Mouse (Mus musculus) Patski (cell line): ENCODE measurements around the gene Gcc1. TPM values are rescaled to one million over a fixed set of nuclear protein-coding genes. Genes with fewer than 3 reads are reported as not detected.

Source experiments
- ATAC-seq: fragments of 100-300 bp; one replicate; pipeline ENCODE4 v1.8.0; 2021
- CTCF ChIA-PET: fragments of 350-600 bp; sonication (Branson Sonifier 250); formaldehyde crosslinking; loops from one replicate; lab custom pipeline; 2022; ENCODE audit warnings: inconsistent platforms; lab: Charles Lee
- POLR2A ChIA-PET: fragments of 350-600 bp; sonication (Branson Sonifier 250); formaldehyde crosslinking; loops from one replicate; lab custom pipeline; 2022; ENCODE audit warnings: antibody characterized with exemption, inconsistent platforms; lab: Charles Lee
- DNase-seq: peaks from one replicate; pipeline ENCODE4 v3.0.0-alpha.2; 2011; ENCODE audit warnings: low read depth, low spot score
- H3K27me3 ChIP-seq: fragments of 371-371 bp; one replicate; pipeline ENCODE4 v1.5.1; 2021
- CTCF ChIP-seq: fragments of 100-300 bp; IDR thresholded peaks from one replicate; pipeline ENCODE4 v1.5.1; 2021
- in situ Hi-C: fragments of 300-500 bp; cut with MboI; formaldehyde crosslinking; loops from 3 replicates; pipeline ENCODE4 v1.11.1; 2018; ENCODE audit warnings: low pct_unique_long_range_greater_than_20kb, mixed read lengths
- polyA plus RNA-seq: library from polyadenylated mRNA; unstranded; gene quantifications from one replicate; pipeline ENCODE4 v1.2.3, GENCODE M21; 2021

Gene Gcc1
- polyA plus RNA-seq, 1 experiment from 2014 or later: 17.8 TPM

- ChIA-PET POLR2A (no interaction called here), CTCF (no interaction called here)
- peaks cover 12% of the 10 kb centered on the region for H3K27me3 ChIP-seq
- in situ Hi-C loops: loop anchor here (10.0 kb wide), 1 partner anchor 734 kb away; no protein-coding TSS in a partner anchor
- ATAC-seq: no peak
- no peak for DNase-seq
- TF ChIP-seq CTCF: no peak
Measured at GRCm38 (mm10) chr6:28398726-28399125, 29.5 kb downstream of the Gcc1 start.

GRCm38 (mm10) chr6:28397681-28398203, 30.4 kb downstream of the Gcc1 start, which contains the start of gene Zfp800:
Zfp800 (minus strand) TSS chr6:28398005.
- in situ Hi-C loops: loop anchor here (10.0 kb wide), 1 partner anchor 733 kb away; no protein-coding TSS in a partner anchor
- DNase-seq (no peak), ATAC-seq (no peak)
- H3K27me3 ChIP-seq: peaks cover 12% of the 10 kb centered on the region
- TF ChIP-seq CTCF: no peak
- ChIA-PET POLR2A (no interaction called here), CTCF (no interaction called here)

DNA sequence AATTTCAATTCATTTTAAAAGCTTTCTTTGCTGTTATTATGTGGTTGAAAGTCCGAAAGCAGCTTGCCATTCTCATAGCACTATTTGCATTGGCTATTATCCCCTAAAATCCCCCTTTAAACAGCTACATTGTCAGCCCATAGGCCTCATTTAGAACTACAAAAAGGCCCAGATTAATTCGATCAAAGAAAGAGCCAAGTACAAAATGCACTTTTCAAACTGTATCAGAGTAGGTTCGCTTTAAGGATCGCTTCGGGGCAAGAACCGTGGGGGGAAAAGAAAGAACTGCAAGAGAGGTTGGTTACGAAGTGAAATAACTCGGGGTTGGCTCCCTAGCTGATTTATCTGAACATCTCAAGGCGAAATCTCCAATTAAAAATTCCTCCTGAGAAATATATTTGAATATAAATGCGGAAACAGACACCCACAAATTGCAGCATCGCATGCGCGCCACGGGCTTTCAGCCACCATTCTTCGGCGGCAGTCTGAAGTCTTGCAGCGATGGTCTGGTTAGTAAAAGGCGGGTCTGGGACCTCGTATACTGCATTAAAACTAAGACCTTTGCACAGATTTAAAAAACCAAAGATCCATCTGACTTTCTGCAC, 31.2 kb downstream of the Gcc1 start:
- ATAC-seq: no peak
- ChIA-PET CTCF (interaction anchor here (1.9 kb wide), 1 partner anchor 11 kb away, joined by 4 read pairs; no protein-coding TSS in a partner anchor), POLR2A (no interaction called here)
- TF ChIP-seq CTCF: no peak
- DNase-seq: no peak
- peaks cover 12% of the 10 kb centered on the region for H3K27me3 ChIP-seq
- in situ Hi-C loops: loop anchor here (10.0 kb wide), 1 partner anchor 732 kb away; no protein-coding TSS in a partner anchor

DNA sequence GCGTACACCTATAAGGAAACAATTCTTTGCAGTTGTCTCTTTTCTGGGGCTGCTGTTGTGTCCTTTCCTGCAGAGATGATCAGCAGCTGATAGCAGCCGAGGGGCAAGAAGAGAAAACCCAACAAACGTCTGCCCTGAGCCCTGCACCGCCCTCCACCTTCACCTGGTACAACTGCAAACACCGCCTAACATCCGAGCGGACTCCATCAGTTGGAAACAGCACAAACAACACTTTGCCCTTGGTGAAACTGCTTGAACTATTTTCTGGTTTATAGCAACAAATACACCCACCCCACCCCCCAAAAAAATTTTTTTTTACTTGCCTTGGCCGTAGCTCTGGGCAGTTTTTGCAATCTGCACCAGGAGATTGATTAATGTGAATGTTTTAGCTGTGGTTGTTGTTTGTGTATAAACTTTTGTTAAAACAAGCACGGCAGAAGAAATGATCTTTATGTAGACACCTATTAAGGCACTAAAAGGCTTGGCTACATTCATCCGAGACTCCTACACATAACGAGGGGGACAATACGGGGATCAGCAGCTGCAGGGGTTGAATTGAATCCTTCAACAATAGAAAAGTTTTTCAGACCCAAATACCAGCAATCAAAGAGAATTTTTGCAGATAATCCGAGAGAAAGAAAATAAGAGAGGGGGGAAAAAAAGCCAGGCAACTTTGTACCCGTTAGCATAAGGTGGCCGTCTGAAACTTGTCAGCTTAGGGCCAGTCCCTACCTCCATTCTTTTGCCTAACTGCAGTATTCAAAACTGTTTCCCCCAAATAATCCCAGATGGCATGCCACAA, 31.9 kb downstream of the Gcc1 start:
- no peak for DNase-seq
- ATAC-seq: no peak
- CTCF ChIA-PET: interaction anchor here (1.9 kb wide), 1 partner anchor 10 kb away, joined by 4 read pairs; no protein-coding TSS in a partner anchor
- H3K27me3 ChIP-seq: peaks cover 12% of the 10 kb centered on the region
- POLR2A ChIA-PET: no interaction called here
- TF ChIP-seq CTCF: no peak
- in situ Hi-C loops: loop anchor here (10.0 kb wide), 1 partner anchor 731 kb away; no protein-coding TSS in a partner anchor

DNA sequence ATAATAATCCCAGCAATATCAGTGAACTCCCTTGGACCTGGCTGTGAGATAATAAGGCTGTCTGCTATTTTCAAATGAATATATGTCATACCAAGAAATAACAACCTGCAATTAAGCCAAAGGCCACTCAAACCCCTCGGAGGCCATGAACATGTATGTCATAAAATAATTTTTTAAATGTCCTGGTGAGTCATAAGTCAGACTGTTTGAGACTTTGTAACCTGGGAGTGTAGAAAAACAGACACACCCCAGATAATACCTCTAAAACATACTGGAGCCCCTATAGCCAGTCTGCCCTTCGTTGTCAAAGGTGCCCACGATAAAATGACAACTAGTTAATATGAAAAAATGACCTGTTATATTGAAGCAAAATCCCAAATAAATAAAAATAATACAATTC, 39.2 kb downstream of the Gcc1 start:
- TF ChIP-seq CTCF: no peak
- CTCF ChIA-PET: no interaction called here
- no peak for DNase-seq
- peaks cover 11% of the 10 kb centered on the region for H3K27me3 ChIP-seq
- in situ Hi-C loops: no loop called here
- POLR2A ChIA-PET: no interaction called here
- no peak for ATAC-seq

DNA sequence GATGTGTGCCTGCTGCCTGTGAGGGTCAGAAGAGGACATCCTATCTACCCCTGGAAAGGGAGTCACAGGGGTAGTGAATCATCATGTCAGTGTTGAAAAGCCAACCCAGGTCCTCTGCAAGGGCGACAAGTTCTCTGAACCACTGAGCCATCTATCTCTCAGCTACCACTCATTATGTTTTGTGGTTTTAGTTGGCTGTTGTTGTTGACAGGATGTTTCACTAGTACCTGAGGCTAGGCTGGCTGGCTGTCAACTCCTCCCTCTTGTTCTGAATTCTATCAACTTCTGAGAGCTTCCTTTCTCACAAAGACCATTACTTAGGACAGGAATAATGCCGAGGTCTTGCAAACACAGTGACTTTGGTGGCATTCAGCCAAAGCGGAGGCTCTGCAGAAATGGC, 43.0 kb downstream of the Gcc1 start:
- peaks cover 14% of the 10 kb centered on the region for H3K27me3 ChIP-seq
- TF ChIP-seq CTCF: no peak
- DNase-seq: no peak
- ChIA-PET CTCF (no interaction called here), POLR2A (no interaction called here)
- ATAC-seq: no peak
- in situ Hi-C loops: no loop called here

DNA sequence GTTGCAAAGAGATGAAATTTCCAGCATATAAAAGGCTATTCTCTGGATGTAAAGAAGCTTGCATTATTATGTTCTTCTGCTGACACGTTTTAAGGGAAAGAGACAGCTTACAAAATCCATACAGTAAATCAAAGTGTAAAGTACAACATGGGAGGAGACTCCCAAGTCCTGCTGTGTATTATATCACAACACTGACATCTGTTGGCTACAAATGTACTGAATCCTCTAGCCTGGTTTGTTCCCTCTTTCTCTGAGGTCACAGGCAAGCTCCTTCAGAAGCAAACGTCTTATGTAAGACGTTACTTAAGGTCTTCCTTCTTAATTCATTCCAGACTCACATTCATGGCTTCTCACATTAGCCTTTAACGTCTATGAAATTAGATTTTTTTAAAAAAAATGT, 46.2 kb downstream of the Gcc1 start:
- in situ Hi-C loops: no loop called here
- TF ChIP-seq CTCF: peak; percentile 25
- peaks cover 11% of the 10 kb centered on the region for H3K27me3 ChIP-seq
- ChIA-PET CTCF (no interaction called here), POLR2A (no interaction called here)
- ATAC-seq (no peak), DNase-seq (no peak)

DNA sequence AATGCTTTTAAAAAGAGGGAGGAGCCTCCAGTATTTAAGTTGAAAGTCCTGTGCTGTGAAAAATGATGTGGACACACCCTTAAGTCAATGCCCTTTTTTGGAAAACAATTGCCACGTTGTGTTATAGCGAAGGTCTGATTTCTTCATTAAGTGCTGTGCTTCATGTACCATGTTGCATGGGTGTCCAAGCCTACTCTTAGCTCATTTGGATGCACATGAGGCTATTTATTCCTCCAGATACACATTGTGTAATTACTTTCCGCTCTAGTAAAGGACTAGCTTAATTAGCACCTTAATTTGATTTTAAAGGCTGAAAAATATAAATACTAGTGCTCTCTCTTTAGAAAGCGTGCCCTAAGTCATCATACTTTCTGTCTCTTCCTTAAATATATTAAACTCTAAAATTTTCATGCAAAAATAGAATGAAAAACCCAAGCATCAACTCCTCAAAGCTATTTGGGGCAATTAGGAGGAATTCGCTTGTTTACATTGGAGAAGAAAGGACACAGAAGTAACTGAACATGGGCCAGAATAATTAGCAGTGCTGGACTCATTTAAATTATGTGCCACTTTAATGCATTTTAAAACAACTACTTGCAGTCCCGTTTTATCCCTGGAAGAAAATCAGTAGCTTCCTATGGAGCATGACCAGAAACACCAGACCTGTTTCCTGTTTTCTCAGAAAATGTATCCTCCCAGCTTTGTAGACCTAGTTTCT, 58.1 kb downstream of the Gcc1 start:
- no peak for ATAC-seq
- CTCF ChIA-PET: no interaction called here
- DNase-seq: no peak
- peaks cover 64% of the 10 kb centered on the region for H3K27me3 ChIP-seq
- no peak for TF ChIP-seq CTCF
- POLR2A ChIA-PET: no interaction called here
- in situ Hi-C loops: no loop called here

- ChIA-PET POLR2A (no interaction called here), CTCF (no interaction called here)
- no peak for ATAC-seq
- H3K27me3 ChIP-seq: peaks cover 62% of the 10 kb centered on the region
- DNase-seq: no peak
- TF ChIP-seq CTCF: no peak
- in situ Hi-C loops: no loop called here
Measured at GRCm38 (mm10) chr6:28367575-28367974, 60.6 kb downstream of the Gcc1 start.

Other genes with a start within 250 kb of the Gcc1 start
- 20.2 TPM for gene Zfp800, start 30.4 kb downstream of the Gcc1 start, polyA plus RNA-seq
- 187 TPM for gene Arf5, start 4.8 kb downstream of the Gcc1 start, polyA plus RNA-seq
- gene Fscn3, start 601 bp downstream of the Gcc1 start, polyA plus RNA-seq: not detected
- gene Pax4, start 21.0 kb upstream of the Gcc1 start, polyA plus RNA-seq: not detected
- 107 TPM for gene Snd1, start 46.7 kb upstream of the Gcc1 start, polyA plus RNA-seq